Mouse (Mus musculus) cerebellum, postnatal 14 days (tissue): ENCODE measurements around the gene St5.

ENCODE experiments used
- DNase-seq, 2 experiments: peaks; one replicate each; pipeline ENCODE4 v3.0.0; 2021; ENCODE audit warnings: mixed read lengths in 2 of 2

The St5 gene

GRCm38 (mm10) chr7:109637391-109637790, 66.0 kb downstream of the St5 start:
- DNase-seq = no peak

- DNase-seq = no peak
Measured at GRCm38 (mm10) chr7:109636086-109636792, 67.2 kb downstream of the St5 start.

GRCm38 (mm10) chr7:109633404-109634085, 69.9 kb downstream of the St5 start:
- no peak for DNase-seq

- DNase-seq = no peak
Measured at GRCm38 (mm10) chr7:109631330-109631729, 72.1 kb downstream of the St5 start.

GRCm38 (mm10) chr7:109629871-109630778, 73.3 kb downstream of the St5 start:
- no peak for DNase-seq

- no peak for DNase-seq
Measured at GRCm38 (mm10) chr7:109628935-109629609, 74.3 kb downstream of the St5 start.

GRCm38 (mm10) chr7:109627851-109628250, 75.6 kb downstream of the St5 start:
- no peak for DNase-seq

GRCm38 (mm10) chr7:109622234-109622838, 81.1 kb downstream of the St5 start:
- no peak for DNase-seq

- no peak for DNase-seq
Measured at GRCm38 (mm10) chr7:109620967-109621366, 82.4 kb downstream of the St5 start.

- no peak for DNase-seq
Measured at GRCm38 (mm10) chr7:109620288-109620687, 83.1 kb downstream of the St5 start.

- DNase-seq = peak; percentile 84 to 87
Measured at GRCm38 (mm10) chr7:109618721-109619120, 84.7 kb downstream of the St5 start.

GRCm38 (mm10) chr7:109617838-109618237, 85.6 kb downstream of the St5 start:
- DNase-seq = peak; percentile 91 to 95

GRCm38 (mm10) chr7:109616034-109616979, 87.1 kb downstream of the St5 start:
- peak; percentile 81 to 92 for DNase-seq

GRCm38 (mm10) chr7:109615601-109616000, 87.8 kb downstream of the St5 start:
- DNase-seq = peak in 1 of 2 experiments; percentile 36

GRCm38 (mm10) chr7:109614939-109615338, 88.5 kb downstream of the St5 start:
- peak; percentile 18 to 41 for DNase-seq

- peak; percentile 29 to 31 for DNase-seq
Measured at GRCm38 (mm10) chr7:109613531-109614021, 89.8 kb downstream of the St5 start.

GRCm38 (mm10) chr7:109613051-109613450, 90.4 kb downstream of the St5 start:
- DNase-seq = no peak

- DNase-seq = no peak
Measured at GRCm38 (mm10) chr7:109612531-109612930, 90.9 kb downstream of the St5 start.

GRCm38 (mm10) chr7:109610348-109610747, 93.1 kb downstream of the St5 start:
- no peak for DNase-seq

- no peak for DNase-seq
Measured at GRCm38 (mm10) chr7:109609565-109610345, 93.7 kb downstream of the St5 start.
